Mouse (Mus musculus): ENCODE data around the gene Map3k20. TPM values are rescaled to one million over a fixed set of nuclear protein-coding genes. Genes with fewer than 3 reads are reported as not detected.
A peak's percentile ranks its signal among the peaks of the same experiment; 100 is the strongest.

Gene Map3k20
- polyA plus RNA-seq, 1 experiment: 6.0 TPM

DNA sequence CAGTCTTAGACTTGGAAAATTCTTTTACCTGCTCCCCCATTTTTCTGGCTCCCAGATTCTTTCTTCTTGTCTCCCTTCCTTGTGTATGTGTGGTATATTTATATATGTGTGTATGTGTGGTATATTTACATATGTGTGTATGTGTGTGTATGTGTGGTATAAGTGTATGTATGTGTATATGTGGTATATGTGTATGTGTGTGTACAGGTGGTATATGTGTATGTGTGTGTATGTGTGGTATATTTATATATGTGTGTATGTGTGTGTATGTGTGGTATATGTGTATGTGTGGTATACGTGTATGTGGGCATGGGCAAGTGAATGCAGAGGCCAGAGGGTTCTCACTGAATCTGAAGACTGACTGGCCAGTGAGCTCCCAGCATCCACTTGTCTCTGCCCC is 5.7 kb downstream of the Map3k20 start:
- no peak overlapping the region for H3K27ac ChIP-seq (ENCODE audit: insufficient read depth, low read depth, low read length)

DNA sequence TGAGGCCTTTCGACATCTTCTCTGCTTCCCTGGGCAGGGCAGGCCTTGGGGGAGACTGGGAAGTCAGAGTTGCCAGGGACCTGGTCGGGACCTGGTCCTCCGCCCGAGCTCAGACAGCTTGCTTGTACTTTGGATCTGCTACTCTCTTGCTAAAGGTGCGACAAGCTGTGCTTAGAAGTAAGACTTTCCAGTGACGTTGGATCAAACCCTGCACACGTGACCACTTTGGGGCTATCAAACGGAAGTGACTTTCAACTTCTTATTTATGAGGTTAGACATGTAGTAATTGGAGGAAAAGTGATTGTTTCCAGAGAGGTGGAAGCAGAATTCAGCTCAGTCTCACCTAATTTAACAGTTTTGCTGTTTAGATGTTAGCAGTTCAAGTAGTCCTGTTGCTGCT is 7.1 kb downstream of the Map3k20 start:
- Histone ChIP-seq H3K27ac (ENCODE audit: insufficient read depth, low read depth, low read length) (peak overlapping the region; percentile 14; the same call in 1 of the 2 replicates), H3K36me3 (ENCODE audit: control insufficient read depth, insufficient read depth, low read length) (no peaks in the 10 kb centered on the region; the same call in 1 of the 2 replicates), H3K4me3 (ENCODE audit: low read depth, low read length) (peak overlapping the region; percentile 39), H3K4me1 (ENCODE audit: control insufficient read depth, insufficient read depth, insufficient read length, low read length) (peaks cover 6% of the 10 kb centered on the region; the same call in 1 of the 2 replicates), H3K27me3 (ENCODE audit: control insufficient read depth, insufficient read depth, low read length) (no peaks in the 10 kb centered on the region)
- 40% methylated on average over 8 of the region's 8 CpGs for WGBS
- TF ChIP-seq POLR2A (IDR thresholded peaks at IDR 0.05; ENCODE audit: low read depth, low read length): no peak; the same call in 1 of the 2 replicates
- no peak for TF ChIP-seq CTCF (IDR thresholded peaks at IDR 0.05; ENCODE audit: extremely low read depth, insufficient read length, insufficient replicate concordance, low read depth, low read length)

More for the DNA sequence above, 5.7 kb downstream of the Map3k20 start:
- H3K27me3 ChIP-seq (ENCODE audit: control insufficient read depth, insufficient read depth, low read length): no peaks in the 10 kb centered on the region
- 72% methylated on average over 1 of the region's 1 CpGs for WGBS
- no peak for TF ChIP-seq CTCF (IDR thresholded peaks at IDR 0.05; ENCODE audit: extremely low read depth, insufficient read length, insufficient replicate concordance, low read depth, low read length)
- no peak for TF ChIP-seq POLR2A (IDR thresholded peaks at IDR 0.05; ENCODE audit: low read depth, low read length)
- H3K4me1 ChIP-seq (ENCODE audit: control insufficient read depth, insufficient read depth, insufficient read length, low read length): peaks cover 8% of the 10 kb centered on the region; the same call in 1 of the 2 replicates
- no peaks in the 10 kb centered on the region; the same call in 1 of the 2 replicates for H3K36me3 ChIP-seq (ENCODE audit: control insufficient read depth, insufficient read depth, low read length)
- H3K4me3 ChIP-seq (ENCODE audit: low read depth, low read length): no peak overlapping the region

DNA sequence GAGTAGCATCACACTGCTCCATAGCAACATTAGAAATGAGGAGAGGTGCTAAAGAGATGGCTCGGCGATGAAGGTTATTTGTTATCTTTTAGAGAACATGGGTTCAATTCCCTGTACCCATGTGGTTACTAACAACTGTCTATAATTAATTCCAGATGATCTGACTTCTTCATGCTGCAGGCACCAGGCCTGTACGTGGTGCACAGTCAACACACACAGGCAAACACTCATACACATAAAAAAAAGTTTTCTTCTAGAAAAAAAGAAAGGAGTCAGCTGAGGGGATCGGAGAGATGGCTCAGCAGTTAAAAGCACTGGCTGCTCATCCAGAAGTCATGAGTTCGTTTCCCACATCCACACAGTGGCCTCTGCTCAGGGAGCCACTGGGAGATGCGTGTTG is 9.6 kb downstream of the Map3k20 start:
- 89% methylated on average over 6 of the region's 6 CpGs for WGBS
- no peaks in the 10 kb centered on the region for H3K27me3 ChIP-seq (ENCODE audit: control insufficient read depth, insufficient read depth, low read length)
- no peaks in the 10 kb centered on the region for H3K4me1 ChIP-seq (ENCODE audit: control insufficient read depth, insufficient read depth, insufficient read length, low read length)
- H3K4me3 ChIP-seq (ENCODE audit: low read depth, low read length): no peak overlapping the region
- no peak for TF ChIP-seq CTCF (IDR thresholded peaks at IDR 0.05; ENCODE audit: extremely low read depth, insufficient read length, insufficient replicate concordance, low read depth, low read length)
- TF ChIP-seq POLR2A (IDR thresholded peaks at IDR 0.05; ENCODE audit: low read depth, low read length): no peak
- H3K27ac ChIP-seq (ENCODE audit: insufficient read depth, low read depth, low read length): no peak overlapping the region
- H3K36me3 ChIP-seq (ENCODE audit: control insufficient read depth, insufficient read depth, low read length): peaks cover 3% of the 10 kb centered on the region

DNA sequence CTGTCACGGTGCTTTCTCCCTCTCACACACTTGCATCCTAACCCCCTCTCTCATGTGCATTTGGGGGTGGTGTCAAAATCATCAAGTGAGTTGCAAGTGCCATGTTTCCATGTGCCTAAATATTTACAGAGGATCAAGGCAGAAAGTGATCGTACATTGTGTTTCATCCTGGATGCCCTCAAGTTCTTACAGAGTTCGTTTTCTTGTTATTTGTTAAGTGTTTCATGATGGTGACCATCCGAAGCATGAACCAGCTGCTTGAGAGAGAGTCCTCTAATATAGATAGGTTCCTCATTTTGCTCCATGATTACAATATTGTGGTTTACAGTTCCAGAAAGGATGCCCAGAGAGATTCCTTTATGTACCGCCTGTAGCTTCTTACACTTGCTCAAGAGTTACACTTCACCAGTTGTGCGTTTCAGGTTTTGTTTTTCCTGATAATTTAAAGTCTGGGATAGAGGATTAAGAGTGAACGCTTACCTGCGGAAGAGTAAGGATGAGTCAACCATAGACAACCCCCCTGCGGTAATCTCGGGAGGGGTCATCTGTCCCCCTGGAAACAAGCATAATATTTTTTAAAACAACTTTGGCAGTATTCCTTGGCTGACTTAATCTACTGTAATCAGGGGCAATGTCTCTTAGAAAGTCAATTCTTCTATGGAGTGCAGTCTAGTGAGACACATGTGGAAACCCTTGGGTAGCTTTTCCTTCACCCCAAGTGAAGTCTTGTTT is 11.7 kb downstream of the Map3k20 start:
- Histone ChIP-seq H3K4me3 (ENCODE audit: low read depth, low read length) (no peak overlapping the region), H3K27me3 (ENCODE audit: control insufficient read depth, insufficient read depth, low read length) (no peaks in the 10 kb centered on the region), H3K4me1 (ENCODE audit: control insufficient read depth, insufficient read depth, insufficient read length, low read length) (no peaks in the 10 kb centered on the region), H3K36me3 (ENCODE audit: control insufficient read depth, insufficient read depth, low read length) (peaks cover 5% of the 10 kb centered on the region), H3K27ac (ENCODE audit: insufficient read depth, low read depth, low read length) (peak overlapping the region; percentile 51)
- WGBS: 76% methylated on average over 10 of the region's 10 CpGs
- TF ChIP-seq POLR2A (IDR thresholded peaks at IDR 0.05; ENCODE audit: low read depth, low read length) (no peak), CTCF (IDR thresholded peaks at IDR 0.05; ENCODE audit: extremely low read depth, insufficient read length, insufficient replicate concordance, low read depth, low read length) (no peak)

DNA sequence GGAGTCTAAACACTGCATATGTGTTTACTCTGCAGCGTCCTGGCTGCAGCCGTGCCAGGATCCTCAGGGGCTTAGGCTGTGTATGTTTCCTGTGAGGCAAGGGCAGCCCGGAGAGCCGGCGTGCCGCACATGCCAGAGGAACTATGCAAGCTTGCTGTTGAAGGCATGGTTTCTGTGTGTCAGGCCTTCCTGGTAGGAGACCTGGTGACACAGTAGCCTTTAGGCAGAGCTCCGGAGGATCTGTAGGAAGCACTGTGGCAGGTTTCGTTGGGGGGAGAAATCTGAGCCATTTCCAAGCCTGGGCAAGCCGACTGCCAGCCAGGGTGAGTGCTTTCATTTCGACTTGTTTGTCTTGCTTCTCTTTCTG is 12.3 kb downstream of the Map3k20 start:
- Histone ChIP-seq H3K4me3 (ENCODE audit: low read depth, low read length) (peak overlapping the region; percentile 46), H3K27ac (ENCODE audit: insufficient read depth, low read depth, low read length) (peak overlapping the region; percentile 51), H3K4me1 (ENCODE audit: control insufficient read depth, insufficient read depth, insufficient read length, low read length) (no peaks in the 10 kb centered on the region), H3K27me3 (ENCODE audit: control insufficient read depth, insufficient read depth, low read length) (no peaks in the 10 kb centered on the region), H3K36me3 (ENCODE audit: control insufficient read depth, insufficient read depth, low read length) (peaks cover 5% of the 10 kb centered on the region)
- WGBS: 64% methylated on average over 10 of the region's 10 CpGs
- no peak for TF ChIP-seq CTCF (IDR thresholded peaks at IDR 0.05; ENCODE audit: extremely low read depth, insufficient read length, insufficient replicate concordance, low read depth, low read length)
- no peak for TF ChIP-seq POLR2A (IDR thresholded peaks at IDR 0.05; ENCODE audit: low read depth, low read length)

DNA sequence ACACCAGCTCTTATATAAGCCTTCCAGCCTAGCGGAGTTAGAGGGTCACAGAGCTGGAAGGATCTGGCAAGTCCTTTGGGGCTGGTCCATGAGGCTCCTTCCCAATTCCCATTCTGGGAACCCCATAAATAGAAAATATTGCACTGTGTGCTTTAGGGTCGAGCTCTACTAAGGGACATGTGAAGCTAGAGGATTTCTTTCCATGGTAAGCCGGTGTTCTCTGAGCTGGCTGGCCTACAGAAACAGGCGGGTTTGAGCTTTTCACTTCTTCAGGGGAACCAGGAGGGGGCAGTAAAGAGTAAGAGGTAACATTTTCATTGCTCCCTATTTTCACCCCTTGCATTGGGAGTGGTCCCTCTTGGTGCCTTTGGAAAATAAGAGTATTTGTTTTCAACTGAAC is 13.0 kb downstream of the Map3k20 start:
- Histone ChIP-seq H3K4me3 (ENCODE audit: low read depth, low read length) (no peak overlapping the region; the same call in 1 of the 2 replicates), H3K36me3 (ENCODE audit: control insufficient read depth, insufficient read depth, low read length) (peaks cover 5% of the 10 kb centered on the region), H3K27ac (ENCODE audit: insufficient read depth, low read depth, low read length) (peak overlapping the region; percentile 51), H3K27me3 (ENCODE audit: control insufficient read depth, insufficient read depth, low read length) (no peaks in the 10 kb centered on the region), H3K4me1 (ENCODE audit: control insufficient read depth, insufficient read depth, insufficient read length, low read length) (no peaks in the 10 kb centered on the region)
- TF ChIP-seq POLR2A (IDR thresholded peaks at IDR 0.05; ENCODE audit: low read depth, low read length): no peak
- peak; percentile 62; the same call in 1 of the 2 replicates for TF ChIP-seq CTCF (IDR thresholded peaks at IDR 0.05; ENCODE audit: extremely low read depth, insufficient read length, insufficient replicate concordance, low read depth, low read length)
- 44% methylated on average over 4 of the region's 4 CpGs for WGBS

DNA sequence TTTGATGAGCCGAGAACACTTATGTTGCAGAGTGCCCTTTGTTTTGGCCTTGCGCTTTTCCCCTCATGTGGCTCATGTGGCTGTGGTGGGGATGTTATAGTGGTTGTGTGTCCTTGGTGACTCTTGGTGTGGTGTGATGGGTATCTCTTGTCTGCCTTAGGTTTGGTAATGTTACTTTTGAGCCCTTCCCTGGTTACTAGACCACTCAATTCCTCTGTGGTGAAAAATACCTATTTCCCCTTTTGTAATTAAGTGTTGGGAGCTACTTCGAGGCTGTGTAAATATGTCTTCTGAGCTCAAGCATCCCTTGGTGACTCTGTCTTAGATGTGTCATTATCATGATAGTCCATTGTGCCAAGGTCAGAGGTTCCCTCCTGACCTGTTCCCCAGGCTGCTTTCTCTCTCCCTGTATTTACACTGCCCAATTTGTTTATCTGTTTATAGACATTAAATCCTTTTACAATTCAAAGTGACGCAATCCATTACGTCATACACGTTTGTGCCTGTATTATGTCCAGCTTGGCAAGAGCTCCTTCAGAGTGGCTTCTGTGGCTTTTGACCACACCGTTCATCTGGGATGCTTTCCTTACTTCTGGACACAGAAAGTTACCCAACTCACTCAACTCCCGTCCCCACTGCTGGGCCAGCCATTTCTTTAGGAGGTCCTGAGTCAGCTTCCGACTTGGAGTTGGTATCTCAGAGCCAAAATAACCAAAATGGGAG is 15.9 kb downstream of the Map3k20 start:
- no peaks in the 10 kb centered on the region; the same call in 1 of the 2 replicates for H3K4me1 ChIP-seq (ENCODE audit: control insufficient read depth, insufficient read depth, insufficient read length, low read length)
- peaks cover 5% of the 10 kb centered on the region for H3K36me3 ChIP-seq (ENCODE audit: control insufficient read depth, insufficient read depth, low read length)
- H3K27me3 ChIP-seq (ENCODE audit: control insufficient read depth, insufficient read depth, low read length): no peaks in the 10 kb centered on the region
- WGBS: 67% methylated on average over 9 of the region's 9 CpGs
- no peak for TF ChIP-seq POLR2A (IDR thresholded peaks at IDR 0.05; ENCODE audit: low read depth, low read length)
- no peak for TF ChIP-seq CTCF (IDR thresholded peaks at IDR 0.05; ENCODE audit: extremely low read depth, insufficient read length, insufficient replicate concordance, low read depth, low read length)
- H3K4me3 ChIP-seq (ENCODE audit: low read depth, low read length): no peak overlapping the region
- no peak overlapping the region for H3K27ac ChIP-seq (ENCODE audit: insufficient read depth, low read depth, low read length)
